ENCODE assay signal across 21 mouse cellular contexts in genomic region chr2:144188485-144188884, GRCm38 (mm10).
DNase-seq lines count a peak whose midpoint lies in the region; ATAC-seq and TF ChIP-seq lines count a peak whose summit lies in the region.
"Had no signal": no experiment of that assay in that cellular context is flagged by ENCODE, and none has a peak within 500 bp of the region (broad histone marks: within the 10 kb centered on the region; RNA-seq: fewer than 3 reads in every experiment).

No protein-coding gene starts in this region.

- H3K36me3 ChIP-seq in hindbrain, postnatal 0 days (ENCODE audit: insufficient read depth, low read length) = no peaks in the 10 kb centered on the region
- H3K36me3 ChIP-seq in hindbrain, embryonic 10.5 days = no peaks in the 10 kb centered on the region
- H3K36me3 ChIP-seq in midbrain, postnatal 0 days (ENCODE audit: insufficient read depth, low read length) = no peaks in the 10 kb centered on the region
- H3K36me3 ChIP-seq in midbrain, embryonic 11.5 days (ENCODE audit: control insufficient read depth, insufficient read depth, low read length) = no peaks in the 10 kb centered on the region
- no peaks in the 10 kb centered on the region for H3K36me3 ChIP-seq in small intestine, adult 2 months (ENCODE audit: control insufficient read depth, insufficient read depth, low read length)
- H3K36me3 ChIP-seq: heart, embryonic 15.5 days; hindbrain, embryonic 15.5 days; liver, embryonic 13.5 days had no signal

- H3K9ac ChIP-seq in hindbrain, postnatal 0 days (replicated peaks; ENCODE audit: low read length) = no peak overlapping the region
- no peak overlapping the region for H3K9ac ChIP-seq in midbrain, postnatal 0 days (replicated peaks; ENCODE audit: low read length, poor library complexity, severe bottlenecking)
- H3K9ac ChIP-seq in midbrain, embryonic 11.5 days (ENCODE audit: low read length) = no peak overlapping the region
- H3K9ac ChIP-seq: forebrain, postnatal 0 days; heart, embryonic 15.5 days; hindbrain, embryonic 15.5 days; liver, embryonic 13.5 days had no signal

- H3K4me1 ChIP-seq in hindbrain, postnatal 0 days (ENCODE audit: insufficient read depth, low read length) = no peaks in the 10 kb centered on the region
- H3K4me1 ChIP-seq in hindbrain, embryonic 10.5 days (replicated peaks) = peaks cover 13% of the 10 kb centered on the region; the same call in 1 of the 2 replicates
- no peaks in the 10 kb centered on the region for H3K4me1 ChIP-seq in midbrain, postnatal 0 days (ENCODE audit: insufficient read depth, low read length)
- H3K4me1 ChIP-seq in midbrain, embryonic 11.5 days (ENCODE audit: control insufficient read depth, insufficient read depth, low read length) = no peaks in the 10 kb centered on the region
- H3K4me1 ChIP-seq in embryonic fibroblast, embryonic 13.5 days (ENCODE audit: control insufficient read depth, insufficient read depth, low read length) = peaks cover 14% of the 10 kb centered on the region; the same call in 1 of the 2 replicates
- peaks cover 38% of the 10 kb centered on the region for H3K4me1 ChIP-seq in small intestine, adult 2 months (ENCODE audit: control insufficient read depth, insufficient read depth, insufficient read length, low read length)
- H3K4me1 ChIP-seq: hindbrain, embryonic 15.5 days had no signal

- no peak overlapping the region for H3K4me2 ChIP-seq in hindbrain, postnatal 0 days (ENCODE audit: low read depth, low read length)
- no peak overlapping the region for H3K4me2 ChIP-seq in midbrain, postnatal 0 days (ENCODE audit: low read depth, low read length, poor library complexity, severe bottlenecking)
- H3K4me2 ChIP-seq in midbrain, embryonic 11.5 days = no peak overlapping the region
- H3K4me2 ChIP-seq: heart, embryonic 15.5 days; hindbrain, embryonic 15.5 days; liver, embryonic 13.5 days had no signal

- ATAC-seq in hindbrain, postnatal 0 days = no peak
- no peak for ATAC-seq in midbrain, postnatal 0 days (ENCODE audit: low FRiP score)
- no peak for ATAC-seq in midbrain, embryonic 11.5 days (ENCODE audit: low FRiP score)
- ATAC-seq: lung, postnatal 0 days had no signal

- 28% methylated on average over 4 of the region's 4 CpGs for WGBS in hindbrain, postnatal 0 days
- WGBS in hindbrain, embryonic 10.5 days = 41% methylated on average over 4 of the region's 4 CpGs
- 17% methylated on average over 4 of the region's 4 CpGs for WGBS in midbrain, postnatal 0 days
- 22% methylated on average over 4 of the region's 4 CpGs for WGBS in midbrain, embryonic 11.5 days
- 24% methylated on average over 4 of the region's 4 CpGs for WGBS in small intestine, adult 2 months

- H3K9me3 ChIP-seq in hindbrain, postnatal 0 days (ENCODE audit: low read length) = no peaks in the 10 kb centered on the region
- no peaks in the 10 kb centered on the region for H3K9me3 ChIP-seq in hindbrain, embryonic 10.5 days
- H3K9me3 ChIP-seq in midbrain, postnatal 0 days (ENCODE audit: low read length) = no peaks in the 10 kb centered on the region
- H3K9me3 ChIP-seq in midbrain, embryonic 11.5 days (ENCODE audit: control insufficient read depth, low read length) = no peaks in the 10 kb centered on the region
- H3K9me3 ChIP-seq: heart, embryonic 15.5 days; hindbrain, embryonic 15.5 days; liver, embryonic 13.5 days had no signal

- H3K27me3 ChIP-seq in hindbrain, postnatal 0 days (ENCODE audit: insufficient read depth, low read length) = no peaks in the 10 kb centered on the region
- peaks cover 7% of the 10 kb centered on the region; the same call in 1 of the 2 replicates for H3K27me3 ChIP-seq in hindbrain, embryonic 10.5 days (ENCODE audit: insufficient read depth, poor library complexity, severe bottlenecking)
- H3K27me3 ChIP-seq in midbrain, postnatal 0 days (ENCODE audit: insufficient read depth, low read length) = no peaks in the 10 kb centered on the region
- no peaks in the 10 kb centered on the region for H3K27me3 ChIP-seq in midbrain, embryonic 11.5 days (ENCODE audit: control insufficient read depth, insufficient read depth, low read length)
- H3K27me3 ChIP-seq in small intestine, adult 2 months (ENCODE audit: control insufficient read depth, insufficient read depth, low read length) = no peaks in the 10 kb centered on the region
- H3K27me3 ChIP-seq: heart, embryonic 15.5 days; hindbrain, embryonic 15.5 days; liver, embryonic 13.5 days had no signal

- TF ChIP-seq POLR2A in embryonic fibroblast, embryonic 13.5 days (IDR thresholded peaks at IDR 0.05; ENCODE audit: low read depth, low read length) = no peak
- TF ChIP-seq POLR2A in small intestine, adult 2 months (IDR thresholded peaks at IDR 0.05; ENCODE audit: low read depth, low read length) = no peak

- no peak overlapping the region for H3K4me3 ChIP-seq in hindbrain, postnatal 0 days (ENCODE audit: low read length)
- no peak overlapping the region for H3K4me3 ChIP-seq in hindbrain, embryonic 10.5 days
- H3K4me3 ChIP-seq in midbrain, postnatal 0 days (ENCODE audit: low read depth, low read length) = no peak overlapping the region
- H3K4me3 ChIP-seq in midbrain, embryonic 11.5 days (ENCODE audit: low read depth, low read length) = no peak overlapping the region
- no peak overlapping the region for H3K4me3 ChIP-seq in embryonic fibroblast, embryonic 13.5 days (ENCODE audit: insufficient read depth, low read length)
- H3K4me3 ChIP-seq in small intestine, adult 2 months (ENCODE audit: low read depth, low read length) = no peak overlapping the region
- H3K4me3 ChIP-seq: heart, embryonic 15.5 days; hindbrain, embryonic 15.5 days; layer of hippocampus, adult 2 months; liver, embryonic 13.5 days had no signal

- no peak overlapping the region for H3K27ac ChIP-seq in hindbrain, postnatal 0 days
- no peak overlapping the region for H3K27ac ChIP-seq in hindbrain, embryonic 10.5 days
- no peak overlapping the region for H3K27ac ChIP-seq in midbrain, postnatal 0 days (ENCODE audit: low read depth, low read length)
- no peak overlapping the region for H3K27ac ChIP-seq in midbrain, embryonic 11.5 days (ENCODE audit: low read depth, low read length)
- peak overlapping the region; percentile 97 for H3K27ac ChIP-seq in embryonic fibroblast, embryonic 13.5 days (ENCODE audit: insufficient read depth, low read length)
- peak overlapping the region; percentile 90 for H3K27ac ChIP-seq in small intestine, adult 2 months (ENCODE audit: insufficient read depth, low read depth, low read length)
- H3K27ac ChIP-seq: heart, embryonic 15.5 days; hindbrain, embryonic 15.5 days; kidney, postnatal 0 days; layer of hippocampus, adult 2 months; liver, embryonic 13.5 days had no signal

- DNase-seq in hindbrain, postnatal 0 days (ENCODE audit: low spot score) = peak; percentile 44
- no peak for DNase-seq in hindbrain, embryonic 10.5 days (ENCODE audit: low spot score)
- peak; percentile 56 for DNase-seq in midbrain, postnatal 0 days (ENCODE audit: low spot score)
- no peak for DNase-seq in midbrain, embryonic 11.5 days (ENCODE audit: low spot score, missing footprints)
- DNase-seq in testis, postnatal 14 days (ENCODE audit: low spot score) = no peak
- DNase-seq in frontal cortex, postnatal 14 days (ENCODE audit: low spot score in 2 of 2) = no peak
- DNase-seq: adrenal gland, postnatal 36 days; cerebellum, adult 9-11 months; forebrain, postnatal 0 days; gastrocnemius, postnatal 10 days; heart, adult 18-20 months; left cerebral cortex, postnatal 4 days; liver, embryonic 13.5 days; spleen, adult 18-20 months had no signal

- TF ChIP-seq CTCF in hindbrain, postnatal 0 days (IDR thresholded peaks at IDR 0.05; ENCODE audit: low read depth) = no peak
- no peak for TF ChIP-seq CTCF in midbrain, postnatal 0 days (IDR thresholded peaks at IDR 0.05)
- no peak for TF ChIP-seq CTCF in embryonic fibroblast, embryonic 13.5 days (IDR thresholded peaks at IDR 0.05; ENCODE audit: borderline replicate concordance, insufficient read depth, low read length)
- no peak for TF ChIP-seq CTCF in small intestine, adult 2 months (IDR thresholded peaks at IDR 0.05; ENCODE audit: extremely low read depth, insufficient read length, insufficient replicate concordance, low read depth, low read length)

Comparison
In these comparisons a context has a peak if more than half of its experiments do, and no peak if none do; other contexts are left out.
1. DNase-seq: peak in hindbrain, postnatal 0 days (single experiment) and midbrain, postnatal 0 days (single experiment); none in hindbrain, embryonic 10.5 days (single experiment), midbrain, embryonic 11.5 days (single experiment), testis, postnatal 14 days (single experiment) and frontal cortex, postnatal 14 days (0 of 2).
2. H3K27ac ChIP-seq: peak in embryonic fibroblast, embryonic 13.5 days (single experiment) and small intestine, adult 2 months (single experiment); none in hindbrain, postnatal 0 days (single experiment), hindbrain, embryonic 10.5 days (single experiment), midbrain, postnatal 0 days (single experiment) and midbrain, embryonic 11.5 days (single experiment).